Mouse (Mus musculus) liver, postnatal 0 days (tissue): ENCODE results near the gene Arhgdia.

Experiments
- CTCF ChIP-seq: sonication (generic); IDR thresholded peaks from 2 replicates; pipeline ENCODE4 v1.5.1; 2016; ENCODE audit warnings: antibody characterized with exemption, low read depth
- EP300 ChIP-seq: IDR thresholded peaks from 2 replicates; pipeline ENCODE4 v1.6.1; 2016; ENCODE audit warnings: antibody characterized with exemption, low read depth, mild to moderate bottlenecking

DNA sequence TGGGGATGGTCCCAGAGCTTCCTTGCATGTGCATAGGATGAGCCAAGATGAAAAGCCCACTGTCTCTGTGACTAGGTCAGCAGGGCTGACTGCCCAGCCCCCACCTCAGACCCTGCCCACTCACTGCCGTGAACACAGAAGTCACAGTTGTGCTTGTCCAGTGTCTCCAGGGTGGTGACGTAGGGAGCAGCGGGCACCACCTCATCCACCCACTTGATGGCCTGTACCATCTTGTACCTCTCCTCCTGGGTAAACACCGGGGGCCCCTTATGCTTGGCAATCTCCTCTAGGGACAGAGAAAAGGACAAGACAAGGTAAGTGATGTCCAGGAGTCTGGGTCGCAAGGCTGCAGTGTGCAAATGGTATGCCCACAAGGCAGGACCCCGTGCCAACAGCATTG, 33.7 kb upstream of the Arhgdia start:
- no peak for TF ChIP-seq CTCF
- no peak for TF ChIP-seq EP300
